Mouse (Mus musculus) gastrocnemius, adult 8-10 months (tissue): Measurements from ENCODE around the gene Cend1. TPM values are rescaled to one million over a fixed set of nuclear protein-coding genes. Genes with fewer than 3 reads are reported as not detected.

Experiments used
- DNase-seq, 2 experiments: peaks; one replicate each; pipeline ENCODE4 v3.0.0; 2022; ENCODE audit warnings: low spot score in 2 of 2
- total RNA-seq, 4 experiments: library from RNA; stranded (reverse); gene quantifications; 2 replicates each; pipeline ENCODE4 v1.2.4; 2022

Gene Cend1
- total RNA-seq, result under 1 TPM in 2 of 4 experiments, not detected in 2; 0.16 to 0.48 TPM

DNA sequence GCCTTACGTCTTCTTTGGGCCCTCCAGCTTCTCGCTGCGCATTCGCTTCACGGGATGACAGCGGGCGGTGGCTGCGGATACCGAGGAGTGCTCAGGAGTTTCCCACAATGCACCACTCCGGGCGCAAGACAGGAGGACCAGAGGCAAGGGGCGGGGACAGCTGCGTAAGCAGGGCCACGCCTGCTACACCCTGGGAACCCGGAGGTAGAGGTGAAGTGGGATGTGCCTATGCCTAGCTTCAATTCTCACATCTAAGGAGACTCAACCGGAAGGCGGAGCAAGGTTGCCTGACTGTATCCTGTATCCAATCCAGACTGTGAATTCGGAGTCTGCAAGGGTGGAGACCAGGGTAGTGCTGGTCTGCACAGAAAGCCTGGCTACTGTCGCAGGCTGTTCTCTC, at the start of gene Cend1:
Gene Cend1 (minus strand): TSS at position 182 of the 400 bp plus-strand sequence.
- no peak for DNase-seq

DNA sequence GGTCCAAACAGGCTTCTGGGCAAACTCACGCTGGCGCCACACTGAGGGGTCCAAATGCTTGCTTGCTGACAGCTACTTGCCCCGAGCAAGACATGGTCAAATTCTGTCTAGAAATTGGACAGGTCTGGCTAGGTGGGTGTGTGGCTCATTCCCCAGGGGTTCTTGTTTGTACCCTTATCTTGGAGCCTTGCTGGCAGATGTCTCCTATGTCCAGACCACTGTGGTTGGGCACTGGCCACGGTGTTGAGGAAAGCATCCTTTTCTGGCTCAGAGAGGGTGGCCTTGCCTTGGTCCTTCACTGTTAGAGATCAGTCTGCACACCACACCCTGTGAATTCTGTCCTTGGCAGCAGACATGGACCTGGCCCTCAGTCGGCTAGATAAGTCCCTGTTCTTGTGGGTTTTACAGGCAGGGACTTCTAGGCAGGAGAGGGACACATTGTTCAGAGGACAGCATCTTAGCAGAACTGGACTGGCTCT, 49.0 kb upstream of the Cend1 start:
- DNase-seq, result no peak

DNA sequence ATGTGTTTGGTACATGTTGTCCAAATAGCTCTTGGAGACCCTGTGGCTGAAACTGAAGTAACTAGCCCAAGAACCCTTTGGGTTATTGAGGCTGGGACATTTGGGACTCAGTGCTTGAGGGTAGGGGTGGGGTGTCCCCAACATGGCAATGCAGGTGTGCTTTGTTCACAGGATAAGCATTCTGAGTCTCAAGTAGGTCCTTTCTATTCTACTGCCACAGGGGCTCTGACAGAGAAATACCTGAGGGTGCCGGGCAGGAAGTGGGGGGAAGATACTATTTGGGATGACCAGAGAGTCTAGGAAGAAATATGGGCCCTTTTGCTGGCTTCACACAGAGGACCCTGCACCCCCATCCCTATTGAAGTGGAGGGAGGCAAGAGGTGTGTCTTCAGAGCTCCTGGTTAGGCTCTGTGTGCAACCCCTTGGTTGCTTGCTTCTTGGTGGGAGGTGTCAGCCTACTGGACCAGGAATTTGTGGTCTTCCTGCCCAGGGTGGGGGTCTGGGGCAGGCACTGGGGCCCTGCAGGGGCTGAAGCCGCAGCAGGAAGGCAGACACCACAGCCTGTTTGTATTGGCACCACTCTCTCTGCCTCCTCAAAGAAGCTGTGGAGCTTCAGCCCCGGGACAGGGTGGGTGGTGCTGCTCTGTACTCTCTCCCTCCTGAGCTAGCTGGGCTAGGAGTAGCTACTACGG, 48.4 kb upstream of the Cend1 start:
- DNase-seq, result no peak

DNA sequence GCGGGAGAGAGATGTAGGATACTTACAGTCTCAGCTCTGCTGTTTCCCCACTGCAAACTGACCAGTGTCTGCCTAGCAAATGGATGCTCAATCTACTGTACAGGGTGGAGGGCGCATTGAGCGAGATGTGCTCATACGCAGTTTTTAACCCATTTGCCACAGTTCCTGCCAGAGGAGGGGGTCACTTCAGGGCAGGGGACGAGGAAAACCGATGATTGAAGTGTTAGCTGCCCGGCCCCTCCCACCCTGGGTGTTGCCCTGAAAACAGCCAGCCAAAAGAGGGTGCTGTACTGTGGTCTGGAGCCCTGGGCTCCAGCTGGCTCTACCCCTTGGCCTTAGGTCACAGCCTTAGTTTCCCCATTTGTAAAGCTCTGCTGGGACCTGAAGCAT, 47.7 kb upstream of the Cend1 start:
- DNase-seq, result no peak

DNA sequence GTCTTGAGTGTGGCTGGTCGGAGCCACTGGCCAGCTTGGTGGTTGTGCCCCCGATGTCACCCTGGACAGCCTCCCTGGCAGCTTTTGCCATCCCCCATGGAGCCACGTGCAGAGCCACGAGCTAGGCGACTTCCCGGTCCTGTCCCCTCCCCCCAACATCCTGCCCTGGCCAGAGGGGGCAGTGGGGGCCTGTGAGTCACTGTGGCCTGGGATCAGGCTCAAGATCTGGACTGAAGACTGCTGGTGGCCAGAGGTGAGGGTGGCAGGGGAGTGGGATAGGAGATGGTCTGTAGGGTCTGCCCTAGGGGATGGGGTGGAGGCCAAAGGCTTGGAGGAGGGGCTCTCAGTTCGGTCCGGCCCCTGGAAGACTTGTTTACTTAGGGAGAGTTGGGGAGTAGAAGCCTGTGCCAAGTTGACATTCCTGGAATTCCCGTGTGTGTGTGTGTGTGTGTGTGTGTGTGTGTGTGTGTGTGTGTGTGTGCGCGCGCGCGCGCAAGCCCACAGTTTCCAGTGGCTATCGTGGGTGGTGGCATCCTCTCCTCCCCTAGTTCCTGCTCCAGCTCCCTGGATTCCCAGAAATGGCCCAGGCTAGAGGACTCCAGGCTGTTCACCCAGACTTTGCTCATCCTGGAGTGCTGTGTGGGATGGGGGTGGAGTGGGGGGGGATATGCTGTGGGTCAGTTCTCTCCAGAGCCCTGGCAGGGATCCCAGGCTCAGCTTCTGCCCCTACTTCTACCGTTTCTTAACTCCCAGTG, 47.1 kb upstream of the Cend1 start:
- DNase-seq, result peak; percentile 76 to 83

DNA sequence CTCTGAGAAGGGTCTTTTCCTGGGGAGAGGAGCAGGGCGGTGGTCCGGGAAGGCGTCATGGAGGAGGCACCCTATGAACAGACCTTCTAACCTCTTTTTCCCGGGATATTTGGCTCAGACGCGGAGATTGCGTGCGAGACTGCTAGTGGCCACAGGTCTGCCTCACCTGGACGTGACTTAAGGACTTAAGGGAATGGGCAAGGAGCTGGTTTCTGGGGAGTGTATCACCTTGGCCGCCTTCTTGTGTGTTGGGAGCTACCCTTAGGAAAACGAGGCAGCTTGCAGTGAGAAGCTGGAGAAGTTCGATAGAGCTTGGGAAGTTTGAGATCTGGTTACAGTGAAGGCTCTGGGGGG, 46.5 kb upstream of the Cend1 start:
- DNase-seq, result no peak

DNA sequence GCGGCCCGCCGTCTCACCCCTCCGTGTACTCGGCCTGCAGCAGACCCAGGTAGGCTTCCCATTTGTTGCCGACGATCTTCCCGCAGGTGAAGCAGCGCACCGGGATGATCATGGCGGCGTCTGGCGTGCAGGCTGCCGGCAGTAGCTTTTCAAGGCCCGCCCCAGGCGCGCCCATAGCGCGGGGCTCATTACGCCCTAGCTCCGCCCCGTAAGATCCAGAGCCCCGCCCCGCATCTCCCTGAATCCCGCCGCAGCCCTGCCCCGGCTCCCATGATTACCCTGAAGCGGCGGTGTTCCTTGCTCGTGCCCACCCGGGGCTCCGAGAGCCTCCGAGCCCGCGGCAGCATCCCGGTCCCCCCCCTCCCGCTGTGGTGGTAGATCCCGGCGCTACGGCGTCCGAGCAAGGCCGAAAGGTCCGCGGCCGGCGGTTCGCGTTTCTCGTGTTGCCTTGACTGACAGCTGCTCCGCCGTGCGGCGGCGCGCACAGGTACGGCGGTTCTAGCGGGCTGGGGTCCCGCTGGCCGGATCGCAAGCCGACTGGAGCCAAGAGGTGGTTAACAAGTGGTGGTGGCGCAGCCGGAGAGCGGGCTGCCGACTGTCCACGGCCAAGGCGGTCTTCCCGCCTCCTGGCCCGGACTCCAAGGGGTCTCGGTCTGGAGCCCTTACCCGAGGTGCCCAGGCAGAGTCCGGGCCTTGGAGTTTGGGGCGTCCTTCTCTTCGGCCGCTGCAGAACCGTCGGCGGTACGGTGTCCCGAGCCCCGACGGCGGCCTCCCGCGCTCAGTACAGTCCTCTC, 45.9 kb upstream of the Cend1 start, which contains the start of the genes Polr2l and Tspan4:
Gene Polr2l (minus strand): TSS at position 122 of the 794 bp plus-strand sequence.
Gene Tspan4 (plus strand): TSS at position 230 of the 794 bp plus-strand sequence.
- DNase-seq, result peak; percentile 75 to 82

DNA sequence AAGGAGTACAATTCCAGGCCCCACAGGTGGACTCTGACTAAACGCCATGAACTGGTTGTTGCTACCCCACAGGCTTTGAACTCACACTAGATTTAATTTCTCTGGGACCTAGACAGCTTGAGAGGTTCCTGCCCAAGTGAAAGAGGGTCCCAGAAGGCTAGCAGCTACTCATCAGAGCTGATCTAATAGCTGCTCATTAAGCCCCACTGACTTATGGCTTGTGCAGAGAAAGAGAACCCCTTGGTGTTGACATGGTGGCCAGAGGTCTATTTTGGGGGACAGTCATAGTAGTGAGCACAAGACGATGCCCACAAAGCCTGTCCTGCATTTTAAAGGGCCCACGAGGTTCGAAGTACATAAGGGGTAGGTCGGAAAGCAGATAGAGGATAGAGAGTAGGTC, 44.9 kb upstream of the Cend1 start:
- no peak for DNase-seq

DNA sequence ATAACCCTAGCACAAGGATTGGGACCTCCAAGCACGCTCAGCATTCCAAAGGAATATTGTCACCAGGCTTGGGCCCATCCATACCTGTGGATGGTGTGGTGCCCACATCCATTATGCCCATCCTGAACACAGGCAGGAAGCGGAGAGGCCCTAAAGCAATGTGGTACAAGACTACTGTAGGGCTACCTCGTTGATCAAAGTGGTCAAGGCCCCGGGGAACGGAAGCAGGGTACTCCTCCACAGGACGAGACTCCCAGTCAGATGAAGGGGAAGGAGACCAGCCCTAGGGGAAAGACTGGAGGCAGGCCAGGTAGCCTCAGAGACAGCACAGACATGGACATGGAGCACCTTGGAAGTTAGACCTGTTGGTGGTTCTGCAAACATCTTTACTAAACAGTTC, 43.5 kb upstream of the Cend1 start:
- no peak for DNase-seq

DNA sequence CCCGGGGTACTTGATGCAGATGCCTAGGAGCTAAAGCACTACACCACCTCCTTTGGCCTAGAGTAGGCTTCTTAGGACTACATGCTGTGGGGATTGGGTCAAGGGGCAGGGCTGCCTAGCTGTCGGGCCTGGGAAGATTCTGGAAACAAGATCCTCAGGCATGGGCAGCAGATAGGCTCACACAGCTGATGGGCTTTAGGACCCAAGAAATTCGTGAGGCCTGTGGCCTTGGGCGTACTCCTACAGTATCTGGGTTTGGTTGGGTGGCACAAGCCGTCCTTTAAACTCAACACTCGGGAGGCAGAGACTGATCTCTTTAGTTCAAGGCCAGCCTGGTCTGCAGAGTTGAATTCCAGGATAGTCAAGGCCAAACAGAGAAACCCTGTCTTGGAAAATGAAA, 42.9 kb upstream of the Cend1 start:
- no peak for DNase-seq

DNA sequence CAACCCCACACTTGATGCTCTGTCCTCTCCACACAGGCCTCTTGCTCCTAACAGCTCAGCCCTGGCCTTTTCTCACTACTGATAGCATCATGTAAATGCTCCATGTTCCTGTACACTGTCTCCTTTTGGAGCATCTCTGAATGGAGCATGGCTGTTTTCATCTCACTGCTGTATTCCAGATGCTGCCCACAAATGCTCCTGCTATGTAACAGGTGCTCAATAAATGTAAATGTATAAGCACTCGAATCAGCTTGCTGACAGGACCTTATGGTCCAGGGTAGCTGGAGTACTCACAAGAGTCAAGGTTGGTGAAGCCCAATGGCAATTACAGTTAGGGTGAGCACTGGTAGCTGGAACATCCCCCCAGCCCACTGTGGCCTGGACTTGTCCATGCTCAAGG, 41.9 kb upstream of the Cend1 start:
- DNase-seq, result no peak

DNA sequence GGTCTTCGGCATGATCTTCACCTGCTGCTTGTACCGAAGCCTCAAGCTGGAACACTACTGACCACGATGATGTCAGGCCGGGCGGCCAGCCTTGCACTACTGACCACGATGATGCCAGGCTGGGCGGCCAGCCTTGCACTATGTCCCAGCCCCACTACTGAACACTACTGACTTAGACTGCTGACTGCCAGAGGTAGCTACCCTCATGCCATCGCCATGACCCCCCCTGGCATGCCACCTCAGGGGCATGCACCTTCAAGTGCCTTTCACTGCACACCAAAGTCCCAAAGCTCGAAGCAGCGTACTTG, 41.3 kb upstream of the Cend1 start:
- no peak for DNase-seq

DNA sequence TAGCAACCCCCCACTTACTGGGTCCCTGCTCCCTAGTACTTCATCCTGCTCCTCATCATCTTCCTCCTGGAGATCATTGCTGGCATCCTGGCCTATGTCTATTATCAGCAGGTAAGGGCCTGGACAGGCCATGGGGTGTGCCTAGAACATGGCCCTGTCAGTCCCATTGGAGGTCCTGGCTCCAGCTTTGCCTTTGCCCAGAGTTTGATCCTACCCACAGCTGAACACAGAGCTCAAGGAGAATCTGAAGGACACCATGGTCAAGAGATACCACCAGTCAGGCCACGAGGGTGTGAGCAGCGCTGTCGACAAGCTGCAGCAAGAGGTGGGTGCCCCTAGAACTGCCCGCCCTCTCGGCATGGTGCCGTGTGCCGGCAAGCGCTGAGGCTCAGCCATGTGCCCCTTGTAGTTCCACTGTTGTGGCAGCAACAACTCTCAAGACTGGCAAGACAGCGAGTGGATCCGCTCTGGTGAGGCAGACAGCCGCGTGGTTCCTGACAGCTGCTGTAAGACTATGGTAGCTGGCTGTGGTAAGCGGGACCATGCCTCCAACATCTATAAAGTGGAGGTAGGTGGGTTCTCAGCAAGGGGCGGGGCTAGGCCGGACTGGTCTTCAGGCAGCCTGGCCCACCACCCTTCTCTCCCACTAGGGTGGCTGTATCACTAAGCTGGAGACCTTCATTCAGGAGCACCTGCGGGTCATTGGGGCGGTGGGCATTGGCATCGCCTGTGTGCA, 40.8 kb upstream of the Cend1 start:
- no peak for DNase-seq

DNA sequence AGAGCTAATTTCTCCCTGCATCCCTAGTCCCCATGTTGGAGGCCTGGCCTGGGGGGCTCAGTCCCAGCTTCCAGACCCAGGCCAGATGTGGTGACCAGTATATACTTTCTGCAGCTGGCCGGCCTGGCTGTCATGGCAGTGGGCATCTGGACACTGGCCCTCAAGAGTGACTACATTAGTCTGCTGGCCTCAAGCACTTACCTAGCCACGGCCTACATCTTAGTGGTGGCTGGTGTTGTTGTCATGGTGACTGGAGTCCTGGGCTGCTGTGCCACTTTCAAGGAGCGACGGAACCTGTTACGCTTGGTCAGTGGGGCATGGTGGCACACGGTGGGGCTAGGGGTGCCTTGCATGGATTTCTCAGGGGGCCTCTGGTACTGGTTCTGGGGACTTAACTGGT, 40.1 kb upstream of the Cend1 start:
- no peak for DNase-seq

DNA sequence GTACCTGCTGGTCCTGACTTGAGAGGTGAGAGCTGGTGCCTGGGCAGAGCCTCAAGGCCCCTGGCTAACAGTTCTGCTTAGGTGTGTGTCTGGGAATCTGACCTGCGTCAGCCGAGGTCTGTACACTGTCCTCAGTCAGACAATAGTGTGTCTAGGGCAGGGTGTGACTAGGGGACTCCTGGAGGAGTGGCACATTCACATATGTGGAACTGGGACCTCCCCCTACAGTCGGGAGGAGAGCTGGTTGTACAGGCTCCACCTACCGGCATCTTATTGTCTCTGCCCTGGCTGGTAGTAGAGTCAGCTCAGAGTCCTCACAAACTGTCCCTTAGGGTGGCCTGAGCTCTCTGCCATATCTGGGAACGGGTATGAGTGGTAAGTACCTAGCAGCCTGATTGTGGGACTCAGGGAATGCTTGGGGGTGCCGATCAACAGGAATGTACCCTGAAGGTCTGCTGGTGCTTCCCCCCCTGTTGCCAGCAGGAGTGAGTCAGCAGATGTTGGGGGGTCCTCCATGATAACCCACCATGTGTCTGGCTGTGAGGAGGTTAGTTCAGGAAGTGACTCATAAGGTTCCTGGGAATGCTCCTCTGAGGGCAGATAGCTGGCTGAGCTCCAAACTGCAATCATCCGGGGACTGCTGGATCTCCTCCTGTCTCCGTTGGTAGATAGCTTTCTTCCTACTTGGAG, 39.4 kb upstream of the Cend1 start:
- DNase-seq, result peak in 1 of 2 experiments; percentile 59

DNA sequence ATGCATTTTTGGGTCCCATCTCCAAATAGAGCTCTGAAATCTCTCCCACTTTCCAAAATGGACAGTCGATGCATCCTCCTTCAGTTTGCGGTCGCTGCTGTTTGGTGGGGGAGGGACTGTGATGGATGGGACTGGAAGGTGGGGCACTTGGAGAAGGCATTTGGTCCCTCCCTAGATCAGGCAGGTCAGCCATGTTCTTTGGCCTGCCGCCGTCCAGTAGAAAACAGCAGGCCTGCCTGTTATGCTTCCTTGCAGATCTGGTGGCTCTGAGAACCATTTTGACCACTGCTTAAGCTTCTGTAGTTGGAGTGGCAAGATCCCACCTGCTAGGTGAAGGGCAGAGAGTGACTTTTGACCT, 38.9 kb upstream of the Cend1 start:
- DNase-seq, result no peak

DNA sequence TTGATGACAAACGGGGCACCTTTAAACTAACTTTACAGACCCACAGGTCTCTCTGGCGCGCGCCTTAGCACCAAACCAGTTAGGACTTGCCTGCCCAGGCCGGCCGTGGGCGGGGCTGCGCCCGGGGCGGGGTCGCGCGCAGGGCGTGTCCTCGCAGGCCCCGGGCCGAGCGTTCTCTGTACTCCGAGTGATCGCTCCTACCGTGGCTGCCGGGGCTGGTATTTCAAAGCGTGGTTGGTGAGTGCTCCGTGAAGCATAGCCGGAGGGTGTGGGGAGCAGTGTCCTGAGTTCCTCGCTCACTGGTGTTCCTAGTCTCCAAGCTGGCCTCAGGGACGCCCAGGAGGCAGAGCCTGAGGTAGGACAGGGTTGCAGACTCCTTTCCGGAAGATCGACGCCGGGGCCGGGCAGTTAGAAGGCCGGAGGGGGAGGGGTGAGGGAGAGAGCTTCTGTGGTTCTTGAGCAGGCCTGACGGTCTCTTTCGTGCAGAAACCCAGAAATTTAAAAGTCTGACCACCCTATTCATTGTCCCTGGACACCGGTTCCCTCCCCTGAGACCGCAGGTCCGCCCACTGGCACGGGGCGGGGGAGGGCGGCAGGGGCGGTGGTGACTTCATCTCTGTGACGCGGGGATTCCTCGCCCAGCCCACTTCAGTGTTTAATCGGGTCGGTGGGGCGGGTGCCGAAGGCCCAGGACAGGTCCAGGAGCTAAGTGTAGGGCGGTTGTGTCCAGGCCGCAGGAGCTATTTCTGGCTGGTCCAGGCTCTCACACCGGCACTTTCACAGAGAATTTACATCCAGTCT, 38.1 kb upstream of the Cend1 start, which contains the start of gene Cd151:
Gene Cd151 (plus strand): TSS at position 163 of the 801 bp plus-strand sequence.
- peak; percentile 86 to 88 for DNase-seq

DNA sequence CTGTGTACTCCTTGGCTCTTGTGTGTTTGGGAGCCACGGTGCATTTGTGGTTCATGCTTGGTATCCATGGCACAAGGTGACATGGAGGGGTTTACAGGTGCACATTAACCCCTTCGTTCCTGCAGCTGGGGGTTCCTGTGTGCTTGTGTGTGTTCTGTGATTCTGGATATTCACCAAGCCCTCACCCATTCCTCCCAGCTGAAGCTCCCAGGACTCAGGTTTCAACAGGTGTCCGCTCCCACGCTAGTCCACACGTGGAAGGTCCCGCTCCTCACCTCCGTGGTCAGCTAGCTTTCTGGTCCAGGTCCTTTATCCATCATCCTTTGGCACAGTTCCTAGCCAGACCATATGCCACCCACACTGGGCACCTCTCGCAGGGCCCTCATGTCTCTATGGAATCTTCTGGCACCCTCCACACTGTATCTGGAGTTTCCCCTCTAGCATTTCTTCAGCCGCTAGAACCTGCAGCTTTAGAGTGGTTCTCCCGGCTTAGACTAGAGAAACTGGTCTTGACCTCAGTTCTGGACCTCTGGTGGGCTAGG, 37.4 kb upstream of the Cend1 start:
- DNase-seq, result no peak

DNA sequence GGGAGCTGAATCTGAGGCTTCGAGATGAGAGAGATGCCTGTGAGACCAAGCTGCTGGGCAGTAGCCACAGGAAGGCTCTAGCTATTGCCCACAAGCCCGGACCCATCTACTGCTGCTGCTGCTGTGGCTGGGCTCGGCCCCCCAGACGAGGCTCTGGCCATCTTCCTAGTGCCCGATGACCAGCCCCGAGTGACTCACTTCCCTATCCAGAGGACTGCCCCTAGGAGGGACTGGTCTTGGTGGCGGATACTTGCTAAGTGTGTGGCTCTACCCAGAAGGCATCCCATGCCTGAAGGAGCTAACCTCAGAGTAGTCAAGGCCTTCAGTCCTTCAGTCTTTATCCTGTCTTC, 36.7 kb upstream of the Cend1 start:
- DNase-seq, result no peak
